Mouse (Mus musculus) lung, postnatal 0 days (tissue): ENCODE results near the gene Ino80b.
A peak's percentile ranks its signal among the peaks of the same experiment; 100 is the strongest.
"Not testable (repeated sequence)": the region's sequence is repeated elsewhere in the genome, so short reads cannot be mapped to it uniquely, and the experiment has no call there.

Experiments used
- CTCF ChIP-seq: IDR thresholded peaks from 2 replicates; pipeline ENCODE4 v1.5.1; 2016; ENCODE audit warnings: antibody characterized with exemption, mild to moderate bottlenecking
- EP300 ChIP-seq: IDR thresholded peaks from 2 replicates; pipeline ENCODE4 v1.6.1; 2016; ENCODE audit warnings: antibody characterized with exemption, mild to moderate bottlenecking, control low read depth

DNA sequence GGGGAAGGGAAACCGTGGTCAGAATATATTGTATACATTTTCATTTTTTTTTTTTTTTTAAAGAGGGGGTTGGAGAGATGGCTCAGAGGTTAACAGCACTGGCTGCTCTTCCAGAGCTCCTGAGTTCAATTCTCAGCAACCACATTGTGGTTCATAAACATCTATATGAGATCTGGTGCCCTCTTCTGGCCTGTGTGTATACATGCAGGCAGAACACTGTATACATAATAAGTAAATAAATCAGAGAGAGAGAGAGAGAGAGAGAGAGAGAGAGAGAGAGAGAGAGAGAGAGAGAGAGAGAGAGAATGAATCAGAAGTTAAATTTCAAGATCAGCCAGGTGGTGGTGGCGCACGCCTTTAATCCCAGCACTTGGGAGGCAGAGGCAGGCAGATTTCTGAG lies 34.2 kb upstream of the Ino80b start:
- TF ChIP-seq CTCF = peak; percentile 75
- not testable (repeated sequence) for TF ChIP-seq EP300
